Mouse (Mus musculus): Measurements from ENCODE around the gene Dll4.

DNA sequence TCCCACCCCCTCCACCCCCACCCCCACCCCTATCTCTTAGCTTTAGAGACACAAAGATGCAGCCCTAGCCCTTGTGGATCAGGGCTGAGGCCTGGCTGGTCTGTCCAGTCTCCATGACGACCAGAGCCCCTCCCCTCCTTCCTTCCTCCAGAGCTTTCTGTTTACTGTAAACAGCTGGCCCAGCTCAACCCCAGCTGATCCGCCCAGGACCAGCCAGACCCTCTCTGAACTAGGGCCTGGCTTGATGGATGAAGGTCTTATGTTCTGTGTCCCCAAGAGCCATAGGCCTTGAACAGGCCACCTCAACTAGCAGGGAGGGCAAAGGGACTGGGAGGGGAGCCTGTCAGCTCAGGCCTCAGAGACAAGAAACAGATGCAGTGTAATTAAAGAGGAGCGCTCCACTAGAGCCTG lies 20.8 kb upstream of the Dll4 start:
- TF ChIP-seq GATA1 (IDR thresholded peaks at IDR 0.05; ENCODE audit: low read depth, low read length): no peak
- TF ChIP-seq TBP (IDR thresholded peaks at IDR 0.05; ENCODE audit: low read depth, low read length): no peak
- no peak for TF ChIP-seq CTCF (IDR thresholded peaks at IDR 0.05 in 2 of 3, conservative IDR thresholded peaks at IDR 0.05 in 1 of 3; ENCODE audit: control insufficient read depth in 1 of 3, insufficient read depth in 1 of 3, low read depth in 2 of 3, low read length in 3 of 3, poor library complexity in 1 of 3, severe bottlenecking in 1 of 3)
- TF ChIP-seq POLR2AphosphoS2 (IDR thresholded peaks at IDR 0.05; ENCODE audit: low read length): no peak
- TF ChIP-seq MEF2A (IDR thresholded peaks at IDR 0.05; ENCODE audit: extremely low read depth, insufficient replicate concordance, low read depth, low read length, poor library complexity, severe bottlenecking): no peak
- no peak for TF ChIP-seq ZNF384 (IDR thresholded peaks at IDR 0.05; ENCODE audit: low read depth, low read length)
- TF ChIP-seq EP300 (IDR thresholded peaks at IDR 0.05; ENCODE audit: low read depth in 1 of 2, low read length in 2 of 2): no peak
- no peak for TF ChIP-seq POLR2A (IDR thresholded peaks at IDR 0.05; ENCODE audit: control insufficient read depth in 1 of 2, insufficient read depth in 1 of 2, low read depth in 1 of 2, low read length in 2 of 2, poor library complexity in 1 of 2)
- TF ChIP-seq USF2 (IDR thresholded peaks at IDR 0.05; ENCODE audit: borderline replicate concordance in 1 of 2, insufficient read depth in 1 of 2, low read depth in 1 of 2, low read length in 2 of 2): no peak
- no peak for TF ChIP-seq ETS1 (IDR thresholded peaks at IDR 0.05; ENCODE audit: low read depth, low read length)
- no peak for TF ChIP-seq JUND (IDR thresholded peaks at IDR 0.05; ENCODE audit: low read depth, low read length)
- TF ChIP-seq KAT2A (conservative IDR thresholded peaks at IDR 0.05; ENCODE audit: low read depth, low read length): no peak
- TF ChIP-seq CHD1 (IDR thresholded peaks at IDR 0.05; ENCODE audit: low read depth, low read length): no peak

Measured in MEL (cell line).